Mouse (Mus musculus) testis, adult 2 months (tissue): ENCODE measurements around the gene Kcnk7.

ENCODE experiments used
- CTCF ChIP-seq: fragments of 200-500 bp; IDR thresholded peaks from 2 replicates; pipeline ENCODE4 v1.5.1; 2012; ENCODE audit warnings: low read depth, mild to moderate bottlenecking, inconsistent platforms, low read length, moderate library complexity; ENCODE audit not compliant: control insufficient read depth, insufficient read depth, insufficient replicate concordance
- POLR2A ChIP-seq: fragments of 200-500 bp; IDR thresholded peaks from 2 replicates; pipeline ENCODE4 v1.6.1; 2012; ENCODE audit warnings: low read depth, mild to moderate bottlenecking, inconsistent platforms, low read length, moderate library complexity; ENCODE audit not compliant: control insufficient read depth

DNA sequence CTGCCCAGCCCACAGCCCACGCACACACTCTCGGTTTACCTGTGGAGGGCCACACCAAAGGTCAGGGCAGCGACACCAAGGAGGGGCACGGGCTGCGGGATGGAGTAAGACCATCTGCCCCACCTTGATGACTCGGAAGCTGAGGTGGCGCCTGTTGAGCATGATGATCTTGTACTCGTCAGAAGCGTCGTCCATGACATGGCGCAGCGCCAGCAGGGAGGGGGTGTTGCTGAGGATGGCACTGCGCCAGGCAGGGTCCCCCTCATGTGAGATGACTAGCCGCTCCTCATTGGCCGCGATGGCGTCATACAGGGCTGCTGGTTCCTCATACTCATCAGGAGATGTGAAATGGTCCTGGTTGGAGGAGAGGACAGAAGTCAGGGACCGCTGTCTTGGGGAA is 37.8 kb upstream of the Kcnk7 start:
- no peak for TF ChIP-seq CTCF
- TF ChIP-seq POLR2A, result no peak
